Mouse (Mus musculus): ENCODE data around the gene 1700020D05Rik. TPM values are rescaled to one million over a fixed set of nuclear protein-coding genes. Genes with fewer than 3 reads are reported as not detected.

The 1700020D05Rik gene
- polyA plus RNA-seq, 1 experiment from 2014 or later = not detected

GRCm38 (mm10) chr19:5483386-5484359, 19.9 kb downstream of the 1700020D05Rik start:
- H3K27ac ChIP-seq (ENCODE audit: low read depth, low read length) = no peak overlapping the region
- H3K4me3 ChIP-seq (ENCODE audit: low read length) = no peak overlapping the region
- no peaks in the 10 kb centered on the region for H3K27me3 ChIP-seq (ENCODE audit: control insufficient read depth, insufficient read depth, low read length)
- no peak overlapping the region for H3K9ac ChIP-seq (ENCODE audit: low read depth, low read length)
- H3K4me2 ChIP-seq (replicated peaks; ENCODE audit: low read depth, low read length) = no peak overlapping the region
- WGBS = 91% methylated on average over 19 of the region's 19 CpGs
- no peaks in the 10 kb centered on the region for H3K9me3 ChIP-seq (ENCODE audit: control insufficient read depth, low read length)
- H3K4me1 ChIP-seq (ENCODE audit: control insufficient read depth, insufficient read depth, low read length) = peaks cover 9% of the 10 kb centered on the region; the same call in 1 of the 2 replicates
- peaks cover 73% of the 10 kb centered on the region for H3K36me3 ChIP-seq (ENCODE audit: control insufficient read depth, insufficient read depth, low read length)
- no peak for ATAC-seq (ENCODE audit: low FRiP score, low TSS enrichment)

DNA sequence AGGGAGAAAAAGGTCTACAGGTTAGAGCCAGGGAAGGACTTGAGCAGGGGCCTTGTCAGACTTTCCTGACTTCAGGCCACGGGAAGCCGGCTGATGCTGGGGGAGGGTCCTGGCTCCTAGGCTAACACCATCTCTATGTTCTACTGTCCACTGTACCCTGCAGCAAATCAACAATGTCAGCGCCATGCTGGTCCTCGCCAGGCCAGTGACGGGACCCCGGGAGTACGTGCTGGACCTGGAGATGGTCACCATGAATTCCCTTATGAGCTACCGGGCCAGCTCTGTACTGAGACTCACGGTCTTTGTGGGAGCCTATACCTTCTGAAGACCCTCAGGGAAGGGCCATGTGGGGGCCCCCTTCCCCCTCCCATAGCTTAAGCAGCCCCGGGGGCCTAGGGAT, 22.2 kb downstream of the 1700020D05Rik start:
- H3K9ac ChIP-seq (ENCODE audit: low read depth, low read length) = no peak overlapping the region
- 92% methylated on average over 10 of the region's 10 CpGs for WGBS
- H3K27me3 ChIP-seq (ENCODE audit: control insufficient read depth, insufficient read depth, low read length) = no peaks in the 10 kb centered on the region
- H3K4me1 ChIP-seq (ENCODE audit: control insufficient read depth, insufficient read depth, low read length) = 0 out of 2 replicates have a peak, but pooled peaks cover 4% of the 10 kb centered on the region
- H3K4me3 ChIP-seq (ENCODE audit: low read length) = no peak overlapping the region
- H3K4me2 ChIP-seq (replicated peaks; ENCODE audit: low read depth, low read length) = no peak overlapping the region
- no peak overlapping the region for H3K27ac ChIP-seq (ENCODE audit: low read depth, low read length)
- peaks cover 91% of the 10 kb centered on the region for H3K36me3 ChIP-seq (ENCODE audit: control insufficient read depth, insufficient read depth, low read length)
- no peaks in the 10 kb centered on the region for H3K9me3 ChIP-seq (ENCODE audit: control insufficient read depth, low read length)
- ATAC-seq (ENCODE audit: low FRiP score, low TSS enrichment) = no peak

- Histone ChIP-seq H3K4me2 (replicated peaks; ENCODE audit: low read depth, low read length) (no peak overlapping the region), H3K36me3 (ENCODE audit: control insufficient read depth, insufficient read depth, low read length) (peaks cover 80% of the 10 kb centered on the region), H3K4me1 (ENCODE audit: control insufficient read depth, insufficient read depth, low read length) (peaks cover 14% of the 10 kb centered on the region; the same call in 1 of the 2 replicates), H3K27ac (ENCODE audit: low read depth, low read length) (no peak overlapping the region), H3K9ac (ENCODE audit: low read depth, low read length) (no peak overlapping the region), H3K4me3 (ENCODE audit: low read length) (no peak overlapping the region), H3K9me3 (ENCODE audit: control insufficient read depth, low read length) (no peaks in the 10 kb centered on the region), H3K27me3 (ENCODE audit: control insufficient read depth, insufficient read depth, low read length) (no peaks in the 10 kb centered on the region)
- WGBS = 79% methylated on average over 10 of the region's 10 CpGs
- ATAC-seq (ENCODE audit: low FRiP score, low TSS enrichment) = no peak
Observed at GRCm38 (mm10) chr19:5480016-5480415, 23.6 kb downstream of the 1700020D05Rik start.

DNA sequence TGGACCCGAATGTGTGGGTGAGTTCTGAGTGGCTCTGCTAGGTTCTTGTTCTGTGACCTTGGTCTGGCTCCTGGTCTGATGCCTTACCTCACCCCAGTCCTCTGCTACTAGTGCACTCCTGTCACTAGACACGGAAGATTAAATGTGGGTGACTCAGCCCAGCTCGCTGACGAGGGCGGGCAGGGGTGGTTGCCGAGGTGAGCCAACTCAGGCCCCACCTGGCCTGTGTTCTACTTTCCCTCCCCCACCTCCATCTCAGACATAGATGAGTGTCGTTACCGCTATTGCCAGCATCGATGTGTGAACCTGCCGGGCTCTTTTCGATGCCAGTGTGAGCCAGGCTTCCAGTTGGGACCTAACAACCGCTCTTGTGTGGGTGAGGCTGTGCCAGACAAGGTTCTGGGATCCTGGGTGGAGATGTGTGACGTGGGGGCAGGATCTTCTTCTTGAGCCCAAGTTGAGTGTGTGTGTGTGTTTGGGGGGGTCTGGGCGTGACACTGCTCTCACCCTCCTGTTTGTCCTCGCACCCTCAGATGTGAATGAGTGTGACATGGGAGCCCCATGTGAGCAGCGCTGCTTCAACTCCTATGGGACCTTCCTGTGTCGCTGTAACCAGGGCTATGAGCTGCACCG, 25.8 kb downstream of the 1700020D05Rik start:
- no peak overlapping the region for H3K9ac ChIP-seq (ENCODE audit: low read depth, low read length)
- no peaks in the 10 kb centered on the region for H3K9me3 ChIP-seq (ENCODE audit: control insufficient read depth, low read length)
- H3K27me3 ChIP-seq (ENCODE audit: control insufficient read depth, insufficient read depth, low read length) = no peaks in the 10 kb centered on the region
- peaks cover 20% of the 10 kb centered on the region; the same call in 1 of the 2 replicates for H3K4me1 ChIP-seq (ENCODE audit: control insufficient read depth, insufficient read depth, low read length)
- 83% methylated on average over 18 of the region's 18 CpGs for WGBS
- no peak overlapping the region for H3K4me2 ChIP-seq (replicated peaks; ENCODE audit: low read depth, low read length)
- H3K36me3 ChIP-seq (ENCODE audit: control insufficient read depth, insufficient read depth, low read length) = peaks cover 58% of the 10 kb centered on the region
- ATAC-seq (ENCODE audit: low FRiP score, low TSS enrichment) = no peak
- H3K4me3 ChIP-seq (ENCODE audit: low read length) = no peak overlapping the region
- H3K27ac ChIP-seq (ENCODE audit: low read depth, low read length) = no peak overlapping the region

GRCm38 (mm10) chr19:5477004-5477667, 26.5 kb downstream of the 1700020D05Rik start:
- Histone ChIP-seq H3K9ac (ENCODE audit: low read depth, low read length) (no peak overlapping the region), H3K27ac (ENCODE audit: low read depth, low read length) (no peak overlapping the region), H3K36me3 (ENCODE audit: control insufficient read depth, insufficient read depth, low read length) (peaks cover 51% of the 10 kb centered on the region), H3K4me2 (replicated peaks; ENCODE audit: low read depth, low read length) (no peak overlapping the region), H3K4me3 (ENCODE audit: low read length) (no peak overlapping the region), H3K4me1 (ENCODE audit: control insufficient read depth, insufficient read depth, low read length) (peaks cover 20% of the 10 kb centered on the region; the same call in 1 of the 2 replicates), H3K27me3 (ENCODE audit: control insufficient read depth, insufficient read depth, low read length) (no peaks in the 10 kb centered on the region), H3K9me3 (ENCODE audit: control insufficient read depth, low read length) (no peaks in the 10 kb centered on the region)
- WGBS = 83% methylated on average over 10 of the region's 10 CpGs
- ATAC-seq (ENCODE audit: low FRiP score, low TSS enrichment) = no peak

GRCm38 (mm10) chr19:5475069-5475714, 28.4 kb downstream of the 1700020D05Rik start:
- peak overlapping the region; percentile 66 for H3K4me3 ChIP-seq (ENCODE audit: low read length)
- H3K9ac ChIP-seq (ENCODE audit: low read depth, low read length) = peak overlapping the region; percentile 86
- peak; percentile 34; the same call in 1 of the 2 replicates for ATAC-seq (ENCODE audit: low FRiP score, low TSS enrichment)
- peaks cover 20% of the 10 kb centered on the region; the same call in 1 of the 2 replicates for H3K4me1 ChIP-seq (ENCODE audit: control insufficient read depth, insufficient read depth, low read length)
- H3K36me3 ChIP-seq (ENCODE audit: control insufficient read depth, insufficient read depth, low read length) = peaks cover 32% of the 10 kb centered on the region
- no peaks in the 10 kb centered on the region for H3K27me3 ChIP-seq (ENCODE audit: control insufficient read depth, insufficient read depth, low read length)
- H3K27ac ChIP-seq (ENCODE audit: low read depth, low read length) = peak overlapping the region; percentile 91; the same call in 1 of the 2 replicates
- 15% methylated on average over 13 of the region's 13 CpGs for WGBS
- no peaks in the 10 kb centered on the region for H3K9me3 ChIP-seq (ENCODE audit: control insufficient read depth, low read length)
- H3K4me2 ChIP-seq (replicated peaks; ENCODE audit: low read depth, low read length) = peak overlapping the region; percentile 78

DNA sequence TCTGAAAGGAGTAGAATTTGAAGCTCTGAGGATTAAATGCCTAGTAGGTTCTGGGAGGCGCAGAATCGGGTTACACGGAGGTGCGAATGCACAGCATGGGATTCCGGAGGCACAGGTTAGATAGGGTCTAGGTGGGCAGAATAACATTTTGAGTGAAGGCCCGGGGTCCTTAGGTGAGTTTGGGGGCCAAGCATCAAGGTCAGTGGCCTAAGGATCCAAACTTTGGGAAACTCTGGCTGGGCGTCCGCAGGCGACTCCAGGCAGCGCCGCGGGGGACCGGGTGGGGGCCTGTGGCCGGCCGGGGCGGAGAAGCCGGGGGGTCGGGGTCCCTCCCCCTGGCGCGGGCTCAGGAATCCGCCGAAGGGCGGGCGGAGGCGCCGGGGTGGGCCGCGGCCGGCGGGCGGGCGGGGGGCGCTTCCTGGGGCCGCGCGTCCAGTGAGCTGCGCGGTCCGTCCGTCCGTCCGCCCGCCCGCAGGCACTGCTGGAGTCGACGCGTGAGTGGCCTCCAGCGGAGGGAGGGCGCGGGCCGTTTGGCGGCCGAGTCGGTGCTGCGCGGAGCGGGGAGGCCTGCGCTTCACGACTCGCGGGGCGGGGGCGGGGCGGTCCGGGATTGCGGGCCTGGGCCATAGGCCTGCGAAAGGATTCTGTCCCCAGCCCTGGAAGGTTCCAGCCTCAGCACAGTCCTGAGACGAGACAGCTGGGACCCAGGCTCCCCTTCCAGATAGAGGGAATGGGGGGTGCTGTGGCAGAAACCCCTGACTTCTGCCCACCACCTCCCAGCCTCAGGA, 29.1 kb downstream of the 1700020D05Rik start:
- Histone ChIP-seq H3K36me3 (ENCODE audit: control insufficient read depth, insufficient read depth, low read length) (peaks cover 26% of the 10 kb centered on the region; the same call in 1 of the 2 replicates), H3K4me2 (replicated peaks; ENCODE audit: low read depth, low read length) (peak overlapping the region; percentile 78), H3K27me3 (ENCODE audit: control insufficient read depth, insufficient read depth, low read length) (no peaks in the 10 kb centered on the region), H3K9ac (ENCODE audit: low read depth, low read length) (peak overlapping the region; percentile 86), H3K9me3 (ENCODE audit: control insufficient read depth, low read length) (no peaks in the 10 kb centered on the region), H3K4me3 (ENCODE audit: low read length) (peak overlapping the region; percentile 66), H3K27ac (ENCODE audit: low read depth, low read length) (peak overlapping the region; percentile 91), H3K4me1 (ENCODE audit: control insufficient read depth, insufficient read depth, low read length) (peaks cover 20% of the 10 kb centered on the region; the same call in 1 of the 2 replicates)
- 2% methylated on average over 54 of the region's 68 CpGs for WGBS
- ATAC-seq (ENCODE audit: low FRiP score, low TSS enrichment) = peak; percentile 65

DNA sequence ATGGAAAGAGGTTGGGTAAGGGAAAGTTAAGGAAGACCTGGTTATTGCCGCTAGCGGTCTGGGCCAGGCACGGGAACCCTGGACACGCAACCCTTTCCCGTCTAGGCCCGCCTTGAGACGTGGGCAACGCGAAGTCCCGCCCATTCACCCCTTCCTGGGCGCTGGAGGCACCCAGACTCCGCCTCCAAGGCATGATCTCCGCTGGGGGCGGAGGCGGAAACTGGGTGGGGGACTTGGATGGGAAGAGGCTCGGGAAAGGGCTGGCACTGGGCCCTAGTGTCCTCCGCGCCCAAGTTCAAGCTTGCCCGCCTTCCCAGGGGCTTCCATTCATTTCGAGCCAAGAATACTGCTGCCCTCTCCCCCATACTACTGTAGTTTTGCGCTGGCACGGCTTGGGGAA, 29.9 kb downstream of the 1700020D05Rik start, which contains the start of gene Efemp2:
Gene Efemp2, plus strand, starts transcription at position 235 of the 400 bp plus-strand sequence.
- H3K27me3 ChIP-seq (ENCODE audit: control insufficient read depth, insufficient read depth, low read length) = no peaks in the 10 kb centered on the region
- under 1% methylated on average over 22 of the region's 22 CpGs for WGBS
- peak; percentile 71 for ATAC-seq (ENCODE audit: low FRiP score, low TSS enrichment)
- peak within 1 kb of the TSS; percentile 78 for H3K4me2 ChIP-seq (replicated peaks; ENCODE audit: low read depth, low read length)
- H3K9ac ChIP-seq (ENCODE audit: low read depth, low read length) = peak within 1 kb of the TSS; percentile 86
- no peaks in the 10 kb centered on the region for H3K9me3 ChIP-seq (ENCODE audit: control insufficient read depth, low read length)
- H3K4me3 ChIP-seq (ENCODE audit: low read length) = peak within 1 kb of the TSS; percentile 66
- H3K27ac ChIP-seq (ENCODE audit: low read depth, low read length) = peak within 1 kb of the TSS; percentile 91
- peaks cover 19% of the 10 kb centered on the region; the same call in 1 of the 2 replicates for H3K36me3 ChIP-seq (ENCODE audit: control insufficient read depth, insufficient read depth, low read length)
- H3K4me1 ChIP-seq (ENCODE audit: control insufficient read depth, insufficient read depth, low read length) = peaks cover 20% of the 10 kb centered on the region; the same call in 1 of the 2 replicates
